8 mouse cellular contexts compared by ENCODE assay signal in the genomic region with DNA sequence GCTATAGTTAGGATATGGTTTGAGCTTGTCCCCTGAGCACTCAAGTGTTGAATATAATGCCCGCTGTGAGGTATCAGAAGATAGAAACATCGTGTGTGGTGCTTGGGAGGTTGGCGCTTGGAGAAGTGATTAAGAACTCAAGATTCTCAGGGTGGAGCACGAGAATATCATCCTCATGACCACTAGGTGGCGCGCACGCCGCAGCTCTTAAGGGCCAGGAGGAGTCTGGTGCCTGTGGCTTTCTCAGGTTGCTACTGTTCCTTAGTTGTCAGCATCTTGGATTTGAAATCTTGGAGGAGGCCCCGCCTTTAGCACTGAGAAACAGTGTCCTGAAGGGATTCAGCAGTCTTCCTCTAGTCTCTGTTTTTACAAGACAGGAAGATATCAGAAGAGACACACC. TPM values are rescaled to one million over a fixed set of nuclear protein-coding genes. Genes with fewer than 3 reads are reported as not detected.
DNase-seq lines count a peak whose midpoint lies in the region; ATAC-seq and TF ChIP-seq lines count a peak whose summit lies in the region.

No protein-coding gene starts in this region.

- whole genome bisulfite sequencing in heart, adult 2 months: 6% methylated on average over 9 of the region's 9 CpGs

- no peaks in the 10 kb centered on the region for H3K27me3 ChIP-seq in heart, adult 2 months (ENCODE audit: control insufficient read depth, insufficient read depth, low read length)

- no peaks in the 10 kb centered on the region for H3K79me2 ChIP-seq in heart, adult 2 months (replicated peaks; ENCODE audit: control insufficient read depth, insufficient read depth, low read length)

- no peak overlapping the region for H3K27ac ChIP-seq in heart, adult 2 months

- no peak overlapping the region for H3K4me3 ChIP-seq in heart, adult 2 months

- TF ChIP-seq POLR2A in heart, adult 2 months (IDR thresholded peaks at IDR 0.05; ENCODE audit: insufficient read depth, low read depth, low read length): no peak

- peak; percentile 65 to 73 for DNase-seq in heart, adult 2 months
- no peak for DNase-seq in heart, postnatal 25 days (ENCODE audit: low spot score)
- DNase-seq in cerebellum, postnatal 4 days (ENCODE audit: low spot score in 2 of 2): peak; percentile 58 to 67
- peak; percentile 73 for DNase-seq in gastrocnemius, postnatal 10 days
- DNase-seq in kidney, adult 18-20 months: peak; percentile 74
- DNase-seq in left cerebral cortex, postnatal 4 days: peak; percentile 76
- DNase-seq in spleen, postnatal 4 days (ENCODE audit: low spot score in 2 of 2): peak; percentile 64 to 87

- peak; percentile 71; the same call in 1 of the 2 replicates for ATAC-seq in monocyte, adult 5-6 weeks (replicated peaks; ENCODE audit: insufficient number of reproducible peaks, low FRiP score, low TSS enrichment, poor library complexity, severe bottlenecking)

- no peaks in the 10 kb centered on the region for H3K4me1 ChIP-seq in heart, adult 2 months (ENCODE audit: control insufficient read depth, insufficient read depth, low read length)

- H3K36me3 ChIP-seq in heart, adult 2 months (ENCODE audit: control insufficient read depth, insufficient read depth, low read length): no peaks in the 10 kb centered on the region

- intact Hi-C loops in heart, adult 2 months (cut with DNase I): no loop called here
- intact Hi-C loops in heart, postnatal 25 days (cut with DNase I): loop anchor here (2.0 to 10.0 kb wide), 2 partner anchors 36 to 1028 kb away; no protein-coding TSS in a partner anchor
- intact Hi-C loops in left cerebral cortex, postnatal 4 days (cut with DNase I): no loop called here

- no peak for TF ChIP-seq EP300 in heart, adult 2 months (IDR thresholded peaks at IDR 0.05; ENCODE audit: insufficient read depth, low read depth, low read length)

- no peak overlapping the region for H3K9ac ChIP-seq in heart, adult 2 months (ENCODE audit: low read depth, low read length)

- peak; percentile 97 for TF ChIP-seq CTCF in heart, adult 2 months (IDR thresholded peaks at IDR 0.05)

RNA-seq across cellular contexts. Expression of a gene that starts 15.5 kb away (rescaled TPM):
- 1 to 10 TPM; 4.4 to 5.7 TPM for total RNA-seq in heart, adult 2 months (2021)
- polyA plus RNA-seq in heart, adult 2 months (2012; rRNA removed): 2.8 and 5.2 TPM in 2 replicates
- total RNA-seq in heart, postnatal 25 days (2021): 1 to 10 TPM; 4.0 to 5.6 TPM
- total RNA-seq in gastrocnemius, postnatal 10 days (2021): 1 to 10 TPM; 7.0 to 9.0 TPM
- total RNA-seq in left cerebral cortex, postnatal 4 days (2021): 1 to 10 TPM; 1.7 to 3.9 TPM
- total RNA-seq in monocyte, adult 5-6 weeks (2017): 17.5 to 61.2 TPM (median 52.8 TPM) in 3 replicates

RNA-seq across cellular contexts. Expression of a gene that starts 31.5 kb away (rescaled TPM):
- 1 to 10 TPM; 2.0 to 3.5 TPM for total RNA-seq in heart, adult 2 months (2021)
- polyA plus RNA-seq in heart, adult 2 months (2012; rRNA removed): 0.18 TPM in 1 of 2 replicates, not detected in the other
- total RNA-seq in heart, postnatal 25 days (2021): 1 to 10 TPM in 1 of 2 experiments, under 1 TPM in 1; 0.84 to 2.3 TPM
- 1 to 10 TPM; 1.2 TPM for total RNA-seq in gastrocnemius, postnatal 10 days (2021)
- not detected for total RNA-seq in left cerebral cortex, postnatal 4 days (2021)
- total RNA-seq in monocyte, adult 5-6 weeks (2017): 2.3 TPM in 1 of 3 replicates, not detected in the others
